In the genomic region with DNA sequence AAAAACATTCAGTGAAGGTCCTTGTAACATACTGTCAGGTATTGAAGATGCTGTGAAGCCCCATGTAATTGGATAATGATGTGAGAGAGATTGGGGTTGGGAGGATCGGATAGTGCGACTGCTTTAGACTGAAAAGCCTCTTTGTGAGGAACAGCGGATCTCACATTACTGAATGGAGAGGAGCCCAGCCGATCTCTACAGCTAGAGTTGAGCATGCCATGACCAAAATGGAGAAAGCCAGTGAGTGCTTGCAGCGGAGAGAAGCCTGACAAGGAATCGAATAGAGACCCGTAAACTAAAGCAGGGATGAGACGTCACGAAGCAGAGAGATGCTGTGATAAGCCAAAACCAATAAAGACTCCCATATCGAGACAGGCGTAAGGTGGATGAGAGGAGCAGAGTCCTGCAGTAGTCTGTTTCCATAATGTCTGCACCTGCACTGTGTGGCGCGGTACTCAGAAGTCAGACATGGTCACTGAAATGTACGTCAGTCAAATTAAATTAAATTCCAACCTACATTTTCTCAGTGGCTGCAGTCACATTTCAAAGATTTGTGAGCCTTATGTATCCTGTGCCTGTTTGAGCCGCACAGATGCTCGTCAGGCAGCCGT, we compare ENCODE assay signal across 19 mouse cellular contexts. TPM values are rescaled to one million over a fixed set of nuclear protein-coding genes. Genes with fewer than 3 reads are reported as not detected.
DNase-seq lines count a peak whose midpoint lies in the region; ATAC-seq and TF ChIP-seq lines count a peak whose summit lies in the region.
"Had no signal": no experiment of that assay in that cellular context is flagged by ENCODE, and none has a peak within 500 bp of the region (broad histone marks: within the 10 kb centered on the region; RNA-seq: fewer than 3 reads in every experiment).

No protein-coding gene starts in this region.

- ATAC-seq in forebrain, embryonic 11.5 days (replicated peaks; ENCODE audit: low FRiP score) = peak; percentile 49; the same call in 1 of the 2 replicates
- peak; percentile 66 for ATAC-seq in hindbrain, embryonic 12.5 days (ENCODE audit: low FRiP score)
- peak; percentile 87 for ATAC-seq in midbrain, embryonic 13.5 days
- no peak for ATAC-seq in cerebellum, adult (ENCODE audit: insufficient number of reproducible peaks, low FRiP score, low TSS enrichment)
- ATAC-seq: intestine, postnatal 0 days had no signal

- intact Hi-C loops in gastrocnemius, postnatal 14 days (cut with DNase I; ENCODE audit: low total_unique reads) = no loop called here

- DNase-seq in brain, embryonic 14.5 days (ENCODE audit: low read depth) = peak; percentile 64
- no peak for DNase-seq in forebrain, embryonic 11.5 days (ENCODE audit: low spot score)
- no peak for DNase-seq in adrenal gland, postnatal 25 days
- DNase-seq in gastrocnemius, postnatal 14 days = no peak
- DNase-seq in urinary bladder, postnatal 10 days (ENCODE audit: low spot score) = no peak
- DNase-seq: adrenal gland, adult 2 months; cerebellum, adult 9-10 months; heart, postnatal 36 days; lung, embryonic 14.5 days; right cerebral cortex, postnatal 4 days; thymus, adult 18-20 months had no signal

- no peak overlapping the region for H3K27ac ChIP-seq in forebrain, embryonic 11.5 days (ENCODE audit: low read depth, low read length)
- H3K27ac ChIP-seq in hindbrain, embryonic 12.5 days = peak overlapping the region; percentile 30; the same call in 1 of the 2 replicates
- H3K27ac ChIP-seq in midbrain, embryonic 13.5 days = peak overlapping the region; percentile 78
- H3K27ac ChIP-seq: kidney, postnatal 0 days had no signal

- no peaks in the 10 kb centered on the region for H3K27me3 ChIP-seq in forebrain, embryonic 11.5 days (ENCODE audit: control insufficient read depth, insufficient read depth, low read length)
- no peaks in the 10 kb centered on the region for H3K27me3 ChIP-seq in hindbrain, embryonic 12.5 days
- H3K27me3 ChIP-seq in midbrain, embryonic 13.5 days = no peaks in the 10 kb centered on the region

- no peak overlapping the region for H3K4me3 ChIP-seq in forebrain, embryonic 11.5 days (ENCODE audit: low read depth, low read length)
- no peak overlapping the region for H3K4me3 ChIP-seq in hindbrain, embryonic 12.5 days
- H3K4me3 ChIP-seq in midbrain, embryonic 13.5 days (replicated peaks) = peak overlapping the region; percentile 20
- H3K4me3 ChIP-seq: myocyte had no signal

- TF ChIP-seq POLR2A in brain, embryonic 14.5 days (IDR thresholded peaks at IDR 0.05; ENCODE audit: borderline replicate concordance, extremely low read depth, insufficient read depth, insufficient read length, poor library complexity, severe bottlenecking) = no peak

- H3K9me3 ChIP-seq in forebrain, embryonic 11.5 days (ENCODE audit: control insufficient read depth, low read length) = no peaks in the 10 kb centered on the region
- H3K9me3 ChIP-seq in hindbrain, embryonic 12.5 days (replicated peaks) = no peaks in the 10 kb centered on the region
- no peaks in the 10 kb centered on the region for H3K9me3 ChIP-seq in midbrain, embryonic 13.5 days

- H3K36me3 ChIP-seq in forebrain, embryonic 11.5 days (ENCODE audit: control insufficient read depth, insufficient read depth, low read length) = no peaks in the 10 kb centered on the region
- no peaks in the 10 kb centered on the region for H3K36me3 ChIP-seq in hindbrain, embryonic 12.5 days
- 0 out of 2 replicates have a peak, but pooled peaks cover 3% of the 10 kb centered on the region for H3K36me3 ChIP-seq in midbrain, embryonic 13.5 days
- H3K36me3 ChIP-seq: G1E had no signal

- H3K4me1 ChIP-seq in forebrain, embryonic 11.5 days (replicated peaks; ENCODE audit: control insufficient read depth, insufficient read depth, low read length) = peaks cover 12% of the 10 kb centered on the region; the same call in 1 of the 2 replicates
- peaks cover 17% of the 10 kb centered on the region for H3K4me1 ChIP-seq in hindbrain, embryonic 12.5 days
- H3K4me1 ChIP-seq in midbrain, embryonic 13.5 days (replicated peaks) = peaks cover 26% of the 10 kb centered on the region

- no peak overlapping the region; the same call in 1 of the 2 replicates for H3K9ac ChIP-seq in forebrain, embryonic 11.5 days (ENCODE audit: low read length)
- H3K9ac ChIP-seq in hindbrain, embryonic 12.5 days = no peak overlapping the region
- H3K9ac ChIP-seq in midbrain, embryonic 13.5 days (replicated peaks) = peak overlapping the region; percentile 21
- H3K9ac ChIP-seq: lung, embryonic 14.5 days had no signal

- H3K4me2 ChIP-seq in forebrain, embryonic 11.5 days (ENCODE audit: low read depth, low read length, severe bottlenecking) = peak overlapping the region; percentile 1; the same call in 1 of the 2 replicates
- H3K4me2 ChIP-seq in hindbrain, embryonic 12.5 days (replicated peaks) = peak overlapping the region; percentile 2; the same call in 1 of the 2 replicates
- peak overlapping the region; percentile 44 for H3K4me2 ChIP-seq in midbrain, embryonic 13.5 days (replicated peaks)
- H3K4me2 ChIP-seq: heart, embryonic 11.5 days; lung, embryonic 14.5 days had no signal

- 32% methylated on average over 17 of the region's 17 CpGs for WGBS in forebrain, embryonic 11.5 days
- WGBS in hindbrain, embryonic 12.5 days = 64% methylated on average over 17 of the region's 17 CpGs
- WGBS in midbrain, embryonic 13.5 days = 24% methylated on average over 17 of the region's 17 CpGs

- no peak for TF ChIP-seq CTCF in brain, embryonic 14.5 days (IDR thresholded peaks at IDR 0.05; ENCODE audit: borderline replicate concordance, extremely low read depth, insufficient read depth, insufficient read length)

RNA-seq across cellular contexts. Expression of a gene that starts 22.9 kb away (rescaled TPM):
- 13.0 and 15.9 TPM in 2 replicates for polyA plus RNA-seq in brain, embryonic 14.5 days (2012; rRNA removed)
- polyA plus RNA-seq in forebrain, embryonic 11.5 days (2014; fragmentation: Nextera tagmentation; extraction: Ambion mirVana) = 17.4 and 20.3 TPM in 2 replicates
- 19.2 and 19.3 TPM in 2 replicates for polyA plus RNA-seq in hindbrain, embryonic 12.5 days (2016; fragmentation: Nextera tagmentation; extraction: Ambion mirVana)
- 6.8 and 8.7 TPM in 2 replicates for polyA plus RNA-seq in midbrain, embryonic 13.5 days (2015; fragmentation: Nextera tagmentation; extraction: Ambion mirVana)
- 17.5 and 21.4 TPM in 2 replicates for total RNA-seq in adrenal gland, postnatal 25 days (2021)
- total RNA-seq in gastrocnemius, postnatal 14 days (2021) = 1 to 10 TPM; 5.4 to 6.0 TPM
- polyA plus RNA-seq: G1E had no signal
